Mouse (Mus musculus) spleen, postnatal 14 days (tissue): ENCODE measurements around the gene Smyd3.

Experiments
- DNase-seq, 2 experiments: peaks; one replicate each; pipeline ENCODE4 v3.0.0; 2021 to 2022; ENCODE audit warnings: low spot score in 2 of 2

Gene Smyd3

GRCm38 (mm10) chr1:179517713-179518465 lies at the start of gene Smyd3:
TSS of gene Smyd3 (minus strand) at chr1:179518041.
- DNase-seq, result peak; percentile 73 to 80

DNA sequence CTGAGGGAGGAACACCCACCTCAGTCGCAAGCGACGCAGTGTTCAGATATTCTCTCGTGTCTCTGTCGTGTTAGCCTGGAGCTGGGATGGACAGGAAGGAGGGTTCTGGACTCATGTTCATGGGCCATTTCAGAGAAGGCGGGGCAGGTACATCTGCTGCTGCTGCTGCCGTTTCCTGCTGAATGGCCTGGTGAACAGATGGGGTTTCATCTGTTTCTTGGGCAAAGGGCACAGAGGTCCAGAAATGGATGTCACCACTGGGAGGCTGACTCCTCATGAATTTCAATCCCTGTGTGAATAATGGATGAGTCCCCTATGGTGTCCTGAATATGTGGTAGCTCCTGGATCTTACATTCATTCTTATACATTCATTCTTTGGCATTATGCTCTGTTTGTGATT lies 49.7 kb upstream of the Smyd3 start:
- no peak for DNase-seq

DNA sequence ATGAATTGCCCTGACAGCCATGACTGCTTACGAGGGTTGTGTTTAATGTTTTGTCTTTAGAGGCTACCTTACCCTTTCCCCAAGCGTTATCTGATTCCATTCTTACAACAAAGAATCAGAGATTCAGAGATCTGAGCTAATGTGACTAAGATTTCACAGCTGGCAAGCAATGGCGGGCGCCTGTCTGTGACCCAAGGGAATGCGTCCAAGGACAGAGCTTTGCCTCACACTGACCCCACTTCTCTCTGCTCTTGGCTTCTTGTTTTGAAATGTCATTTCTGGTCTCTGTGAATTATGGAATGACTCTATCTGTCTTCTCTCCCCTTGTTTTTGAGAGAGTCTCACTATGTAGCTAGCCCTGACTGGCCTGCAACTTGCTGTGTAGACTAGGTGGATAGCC lies 46.1 kb upstream of the Smyd3 start:
- DNase-seq, result no peak

DNA sequence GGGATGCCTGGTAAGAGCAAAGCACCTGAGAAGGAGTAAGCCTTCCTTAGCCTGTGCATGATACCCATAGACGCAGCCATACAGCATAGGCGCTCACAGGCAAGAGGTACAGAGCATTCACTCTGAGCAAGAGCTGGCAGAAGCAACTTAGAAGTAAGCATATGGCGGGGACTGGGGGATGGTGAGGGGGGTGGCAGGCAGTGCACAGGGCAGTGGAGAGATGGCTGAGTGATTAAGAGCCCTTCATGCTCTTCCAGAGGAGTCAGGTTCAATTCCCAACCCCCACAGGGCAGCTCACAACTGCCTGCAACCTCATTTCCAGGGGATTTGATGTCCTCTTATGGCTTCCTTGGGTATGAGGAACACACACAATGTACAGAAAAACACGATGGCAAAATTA lies 45.4 kb upstream of the Smyd3 start:
- DNase-seq, result no peak

- DNase-seq, result no peak
Observed at GRCm38 (mm10) chr1:179560845-179561430, 43.1 kb upstream of the Smyd3 start.

DNA sequence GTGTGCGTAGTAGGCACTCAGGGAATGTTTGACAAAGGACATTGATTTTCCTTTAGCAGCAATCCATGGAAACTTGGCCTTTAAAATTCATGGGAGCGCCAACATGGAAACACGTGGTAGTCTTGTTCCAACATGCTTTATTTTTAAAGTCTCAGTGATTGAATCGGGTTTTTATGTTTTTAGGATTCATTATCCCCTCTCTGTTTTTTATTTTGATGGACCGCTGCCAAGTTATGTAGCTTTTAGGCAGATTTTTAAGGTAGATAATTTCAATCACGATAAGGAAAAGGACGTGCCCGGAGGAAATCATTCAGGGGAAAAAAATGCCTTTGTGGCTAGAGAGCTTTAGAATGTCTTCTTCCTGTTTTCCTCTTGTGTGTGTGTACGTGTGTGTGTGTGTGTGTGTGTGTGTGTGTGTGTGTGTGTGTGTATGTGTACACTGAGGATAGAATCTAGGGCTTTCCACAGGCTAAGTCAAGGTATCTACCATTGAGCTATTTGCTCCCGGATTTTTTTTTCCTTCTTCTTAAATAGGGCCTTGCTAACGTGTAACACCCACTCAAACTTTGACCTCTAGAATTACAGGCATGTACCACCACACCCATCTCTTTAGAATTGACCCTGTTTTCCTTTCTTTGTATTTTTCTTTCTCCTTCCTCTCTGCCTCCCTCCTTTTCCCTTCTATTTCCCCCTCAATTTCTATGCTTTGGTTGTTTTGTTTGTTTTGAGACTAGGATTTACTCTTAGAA lies 41.8 kb upstream of the Smyd3 start:
- no peak for DNase-seq

DNA sequence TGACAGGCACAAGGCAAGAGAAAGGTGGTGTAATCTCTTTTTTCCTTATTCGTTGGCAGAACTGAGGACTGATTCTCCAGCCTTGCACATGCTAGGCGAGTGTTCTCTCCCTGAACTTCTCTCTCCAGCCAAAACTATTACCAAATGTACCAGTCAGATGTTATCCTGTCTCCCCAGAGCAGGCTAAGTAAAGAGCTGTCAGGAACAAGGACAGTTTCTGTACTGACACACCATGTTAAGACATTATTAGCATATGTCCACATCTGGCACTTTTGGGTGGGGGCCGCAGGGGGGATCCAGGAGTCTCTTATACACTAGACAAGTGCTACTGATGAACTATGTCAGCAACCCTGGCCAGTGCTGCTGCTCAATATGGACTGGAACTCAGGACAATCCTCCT lies 39.1 kb upstream of the Smyd3 start:
- no peak for DNase-seq

- no peak for DNase-seq
Observed at GRCm38 (mm10) chr1:179553949-179554347, 36.1 kb upstream of the Smyd3 start.

DNA sequence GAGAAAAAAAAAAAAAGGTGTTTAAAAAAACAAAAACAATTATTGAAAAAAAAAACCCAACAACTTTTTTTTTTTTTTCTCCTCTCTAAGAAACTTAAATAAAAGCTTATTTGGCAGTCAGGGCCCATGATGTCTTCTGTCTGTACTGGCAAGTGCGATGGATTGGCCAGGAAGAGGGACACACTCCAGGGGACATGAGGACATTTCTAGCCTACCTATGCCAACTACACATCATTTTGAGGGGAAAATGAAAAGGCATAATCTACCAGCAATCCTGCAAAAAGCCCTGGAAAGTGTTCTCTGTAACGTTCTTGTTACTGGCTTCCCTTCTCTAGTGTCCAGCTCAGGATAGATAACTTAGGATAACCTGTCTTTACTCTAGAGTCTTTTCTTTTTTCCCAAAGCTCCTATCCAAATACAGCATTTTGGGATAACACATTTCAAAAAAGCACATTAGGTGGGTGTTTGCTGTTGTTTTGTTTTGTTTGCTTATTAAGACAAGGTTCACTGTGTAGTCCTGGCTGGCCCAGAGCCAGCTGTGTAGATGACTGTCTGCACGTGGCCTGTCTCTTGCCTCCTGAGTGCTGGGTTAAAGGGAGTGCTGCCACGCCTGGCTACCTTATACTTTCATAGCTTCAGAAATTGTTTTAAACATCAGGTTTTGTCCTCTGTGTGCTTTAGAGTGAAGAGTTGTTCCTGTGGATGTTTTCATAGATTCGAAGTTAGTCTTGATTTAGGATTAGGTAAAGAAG lies 35.5 kb upstream of the Smyd3 start:
- no peak for DNase-seq

DNA sequence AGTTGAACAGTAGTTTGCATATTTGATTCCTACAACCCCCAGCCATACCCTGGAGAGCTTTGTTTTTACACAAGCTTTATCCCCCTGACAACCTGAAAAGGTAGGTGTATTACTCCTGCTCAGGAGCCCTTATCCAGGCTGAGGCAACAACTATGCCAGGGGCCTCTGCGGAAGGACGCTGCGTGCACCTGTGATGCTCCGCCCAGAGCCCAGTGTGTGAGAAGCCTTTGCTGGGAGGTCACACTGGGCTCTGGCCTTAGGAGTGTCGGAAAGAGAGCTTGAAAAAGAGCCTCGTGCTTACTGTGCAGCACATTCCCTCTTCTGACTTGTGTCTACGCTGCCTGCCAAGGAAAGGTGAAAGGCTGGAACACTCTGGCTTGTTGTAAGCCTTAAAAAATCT lies 34.9 kb upstream of the Smyd3 start:
- no peak for DNase-seq

DNA sequence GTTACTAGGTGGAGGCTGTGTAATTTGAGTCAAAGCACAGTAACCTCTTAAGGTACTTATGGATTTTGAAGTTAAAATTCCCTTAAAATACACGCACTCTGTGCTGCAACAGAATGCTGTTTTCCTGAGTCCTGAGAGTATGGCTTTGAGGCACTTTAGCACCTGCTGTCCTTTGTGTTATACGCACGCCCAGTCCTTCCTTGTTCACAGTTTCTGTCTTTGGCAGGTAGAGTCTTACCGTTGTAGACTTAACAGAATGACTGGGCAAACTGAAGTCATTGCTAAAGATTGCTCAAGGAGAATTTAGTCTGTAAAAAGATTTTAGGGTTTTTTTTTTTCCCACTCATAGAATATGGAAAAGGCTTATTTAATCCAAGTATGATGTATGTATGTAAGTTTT lies 34.1 kb upstream of the Smyd3 start:
- DNase-seq, result no peak

- DNase-seq, result no peak
Observed at GRCm38 (mm10) chr1:179551336-179551735, 33.5 kb upstream of the Smyd3 start.

DNA sequence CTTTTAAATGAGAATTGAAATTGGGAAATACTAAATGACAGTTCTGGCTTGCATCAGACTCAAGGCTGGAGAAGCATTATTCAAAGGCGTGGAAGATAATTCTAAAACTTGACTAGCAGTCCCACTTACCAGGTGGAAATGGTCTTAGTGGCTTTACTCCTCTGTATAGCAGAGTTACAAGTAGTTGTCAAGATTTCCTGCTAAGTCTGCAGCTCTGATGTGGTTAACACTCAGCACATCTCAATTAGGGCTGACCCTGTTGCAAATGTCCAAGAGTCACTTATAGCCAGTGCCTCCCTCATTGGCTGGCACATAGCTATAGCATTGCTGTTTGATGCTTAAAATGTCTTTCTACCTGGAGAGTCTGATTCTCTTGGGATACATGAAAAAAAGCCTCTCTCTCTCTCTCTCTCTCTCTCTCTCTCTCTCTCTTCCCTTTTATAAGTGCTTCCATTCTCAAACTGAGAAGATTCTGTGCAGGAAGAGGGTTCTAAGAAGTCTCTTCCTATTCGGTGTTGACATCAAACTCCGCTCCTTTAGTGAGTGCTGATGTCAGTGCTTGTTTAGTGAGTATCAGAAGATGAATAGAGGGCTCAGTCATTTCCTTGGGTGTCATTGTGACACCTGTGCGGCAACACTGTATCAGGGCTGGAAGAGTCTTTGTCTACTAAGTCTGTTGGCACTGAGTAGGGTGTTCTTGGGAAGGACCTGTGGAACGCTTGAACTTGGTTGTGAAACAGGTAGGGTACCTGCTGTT lies 31.3 kb upstream of the Smyd3 start:
- no peak for DNase-seq

- DNase-seq, result no peak
Observed at GRCm38 (mm10) chr1:179548220-179548619, 30.4 kb upstream of the Smyd3 start.

- DNase-seq, result no peak
Observed at GRCm38 (mm10) chr1:179547176-179547575, 29.3 kb upstream of the Smyd3 start.

- DNase-seq, result peak in 1 of 2 experiments; percentile 59
Observed at GRCm38 (mm10) chr1:179546551-179546917, 28.7 kb upstream of the Smyd3 start.

- peak; percentile 97 to 99 for DNase-seq
Observed at GRCm38 (mm10) chr1:179545768-179546550, 28.1 kb upstream of the Smyd3 start, which contains the start of the genes Tfb2m and Cnst. TSS of gene Tfb2m (minus strand) at chr1:179546267. TSS of gene Cnst (plus strand) at chr1:179546370.

- DNase-seq, result no peak
Observed at GRCm38 (mm10) chr1:179541502-179541901, 23.7 kb upstream of the Smyd3 start.

DNA sequence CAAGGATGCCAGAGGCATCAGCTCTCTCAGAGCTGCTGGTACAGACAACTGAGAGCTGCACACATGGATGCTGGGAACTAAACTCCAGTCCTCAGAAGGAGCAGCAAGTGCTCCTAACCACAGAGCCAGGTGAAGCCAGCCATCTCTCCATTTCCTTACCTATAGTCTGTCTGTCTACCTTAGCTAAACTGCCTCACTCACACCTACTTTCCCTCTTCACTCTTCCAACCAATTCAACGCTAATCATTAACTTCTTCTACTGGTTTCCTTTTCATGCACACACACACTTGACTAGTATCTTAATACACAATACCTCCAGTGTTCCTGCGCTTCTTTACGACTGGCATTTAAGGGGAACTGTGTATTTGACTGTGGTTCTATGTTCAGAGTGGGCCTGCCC lies 22.0 kb upstream of the Smyd3 start:
- no peak for DNase-seq

DNA sequence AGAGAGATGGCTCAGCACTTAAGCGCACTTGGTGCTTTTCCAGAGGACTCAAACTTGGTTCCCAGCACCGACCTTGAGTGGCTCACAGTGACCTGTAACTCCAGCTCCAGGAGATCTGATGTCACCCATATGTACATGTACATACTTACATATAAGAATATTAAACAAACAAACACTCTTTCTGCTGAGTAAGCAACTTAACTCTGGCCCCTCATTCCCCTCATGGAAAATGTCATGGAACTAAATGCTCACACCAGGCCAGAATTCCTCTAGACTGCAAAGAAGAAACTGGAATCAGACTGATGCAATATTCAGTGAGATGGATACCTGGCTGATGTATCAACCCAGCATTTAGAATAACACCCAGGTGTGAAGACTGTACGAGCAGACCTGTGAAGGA lies 21.2 kb upstream of the Smyd3 start:
- no peak for DNase-seq

DNA sequence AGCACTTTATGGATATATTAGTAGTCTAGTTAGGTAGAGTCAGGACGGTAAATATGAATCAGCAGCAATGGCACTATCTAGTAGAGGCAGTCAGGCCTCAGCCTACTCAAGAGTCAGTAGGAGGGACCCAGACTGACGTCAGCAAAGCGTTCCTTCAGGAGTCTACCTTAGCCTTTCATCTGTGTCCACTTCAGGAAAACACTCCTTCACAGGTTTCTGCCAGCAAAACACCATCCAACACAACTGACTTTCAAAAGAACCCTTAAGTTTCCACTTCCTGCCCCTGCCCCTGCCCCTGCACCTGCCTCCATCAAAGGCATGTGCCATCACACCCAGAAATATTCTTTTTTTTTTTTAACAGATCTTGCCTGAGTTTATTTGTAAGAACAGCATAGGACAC lies 2.1 kb upstream of the Smyd3 start:
- no peak for DNase-seq
